Mouse (Mus musculus): ENCODE results near the gene Zfp451. TPM values are rescaled to one million over a fixed set of nuclear protein-coding genes. Genes with fewer than 3 reads are reported as not detected.
A peak's percentile ranks its signal among the peaks of the same experiment; 100 is the strongest.
"Not testable (repeated sequence)": the region's sequence is repeated elsewhere in the genome, so short reads cannot be mapped to it uniquely, and the experiment has no call there.

Zfp451 gene
- total and polyA plus RNA-seq, 3 experiments: 15.8 to 281 (median 20.6) TPM

- no peaks in the 10 kb centered on the region for H3K9me3 ChIP-seq (replicated peaks; ENCODE audit: insufficient read depth, low read length)
- H3K4me1 ChIP-seq (ENCODE audit: control insufficient read depth in 1 of 2, insufficient read depth in 2 of 2, low read length in 2 of 2): no peaks in the 10 kb centered on the region
- H3K9ac ChIP-seq (ENCODE audit: control insufficient read depth, low read depth, low read length, poor library complexity, severe bottlenecking): no peak overlapping the region
- peaks cover 0 to 15% of the 10 kb centered on the region in 2 experiments; a peak in 2 of 4 replicates for H3K36me3 ChIP-seq (ENCODE audit: control insufficient read depth in 1 of 2, insufficient read depth in 2 of 2, low read length in 2 of 2)
- peak; percentile 23 for DNase-seq (ENCODE audit: low read depth, low spot score)
- no peaks in the 10 kb centered on the region for H3K27me3 ChIP-seq (ENCODE audit: control insufficient read depth in 1 of 2, insufficient read depth in 2 of 2, low read length in 2 of 2)
- H3K27ac ChIP-seq (ENCODE audit: control insufficient read depth, low read depth, low read length): no peak overlapping the region
- TF ChIP-seq MYB (IDR thresholded peaks at IDR 0.05; ENCODE audit: low read depth, low read length) (no peak), CTCF (IDR thresholded peaks at IDR 0.05 in 2 of 3, conservative IDR thresholded peaks at IDR 0.05 in 1 of 3; ENCODE audit: control insufficient read depth in 1 of 3, insufficient read depth in 1 of 3, low read depth in 2 of 3, low read length in 3 of 3, poor library complexity in 1 of 3, severe bottlenecking in 1 of 3) (peak; percentile 13 to 53 (median 37); a peak in 4 of 6 replicates), USF2 (IDR thresholded peaks at IDR 0.05; ENCODE audit: borderline replicate concordance in 1 of 2, insufficient read depth in 1 of 2, low read depth in 1 of 2, low read length in 2 of 2) (no peak)
- H3K4me3 ChIP-seq (ENCODE audit: control insufficient read depth in 1 of 2, insufficient read depth in 1 of 2, low read depth in 2 of 2, low read length in 2 of 2): no peak overlapping the region
- peaks cover 19% of the 10 kb centered on the region for H3K79me2 ChIP-seq (ENCODE audit: control insufficient read depth, insufficient read depth, low read length, poor library complexity)
Observed at GRCm38 (mm10) chr1:33749109-33749508, 65.3 kb downstream of the Zfp451 start.

GRCm38 (mm10) chr1:33745901-33746300, 68.5 kb downstream of the Zfp451 start:
- Histone ChIP-seq H3K36me3 (ENCODE audit: control insufficient read depth in 1 of 2, insufficient read depth in 2 of 2, low read length in 2 of 2) (peaks cover 0 to 12% of the 10 kb centered on the region in 2 experiments; a peak in 2 of 4 replicates), H3K4me1 (ENCODE audit: control insufficient read depth in 1 of 2, insufficient read depth in 2 of 2, low read length in 2 of 2) (no peaks in the 10 kb centered on the region), H3K9ac (ENCODE audit: control insufficient read depth, low read depth, low read length, poor library complexity, severe bottlenecking) (no peak overlapping the region), H3K4me3 (ENCODE audit: control insufficient read depth in 1 of 2, insufficient read depth in 1 of 2, low read depth in 2 of 2, low read length in 2 of 2) (no peak overlapping the region), H3K9me3 (replicated peaks; ENCODE audit: insufficient read depth, low read length) (no peaks in the 10 kb centered on the region), H3K27me3 (ENCODE audit: control insufficient read depth in 1 of 2, insufficient read depth in 2 of 2, low read length in 2 of 2) (no peaks in the 10 kb centered on the region), H3K79me2 (ENCODE audit: control insufficient read depth, insufficient read depth, low read length, poor library complexity) (peaks cover under 1% of the 10 kb centered on the region; the same call in 1 of the 2 replicates), H3K27ac (ENCODE audit: control insufficient read depth, low read depth, low read length) (no peak overlapping the region)
- no peak for DNase-seq (ENCODE audit: low read depth, low spot score)
- TF ChIP-seq UBTF (IDR thresholded peaks at IDR 0.05; ENCODE audit: borderline replicate concordance, insufficient read depth, low read depth, low read length) (no peak), BHLHE40 (IDR thresholded peaks at IDR 0.05; ENCODE audit: borderline replicate concordance, low read depth, low read length) (no peak), MAFK (IDR thresholded peaks at IDR 0.05; ENCODE audit: borderline replicate concordance, low read depth, low read length) (no peak), JUND (IDR thresholded peaks at IDR 0.05; ENCODE audit: low read depth, low read length) (no peak), KAT2A (conservative IDR thresholded peaks at IDR 0.05; ENCODE audit: low read depth, low read length) (no peak), RCOR1 (IDR thresholded peaks at IDR 0.05; ENCODE audit: low read depth, low read length) (no peak), HCFC1 (IDR thresholded peaks at IDR 0.05; ENCODE audit: low read depth, low read length) (no peak), ZMIZ1 (IDR thresholded peaks at IDR 0.05; ENCODE audit: low read depth, low read length) (no peak), EP300 (IDR thresholded peaks at IDR 0.05; ENCODE audit: low read depth in 1 of 2, low read length in 2 of 2) (no peak), CTCF (IDR thresholded peaks at IDR 0.05 in 2 of 3, conservative IDR thresholded peaks at IDR 0.05 in 1 of 3; ENCODE audit: control insufficient read depth in 1 of 3, insufficient read depth in 1 of 3, low read depth in 2 of 3, low read length in 3 of 3, poor library complexity in 1 of 3, severe bottlenecking in 1 of 3) (no peak), ZKSCAN1 (IDR thresholded peaks at IDR 0.05; ENCODE audit: low read depth, low read length) (no peak)

- not testable (repeated sequence) for H3K27me3 ChIP-seq (ENCODE audit: control insufficient read depth in 1 of 2, insufficient read depth in 2 of 2, low read length in 2 of 2); H3K27ac ChIP-seq (ENCODE audit: control insufficient read depth, low read depth, low read length); H3K79me2 ChIP-seq (ENCODE audit: control insufficient read depth, insufficient read depth, low read length, poor library complexity); H3K9me3 ChIP-seq (replicated peaks; ENCODE audit: insufficient read depth, low read length); H3K4me1 ChIP-seq (ENCODE audit: control insufficient read depth in 1 of 2, insufficient read depth in 2 of 2, low read length in 2 of 2); H3K4me3 ChIP-seq (ENCODE audit: control insufficient read depth in 1 of 2, insufficient read depth in 1 of 2, low read depth in 2 of 2, low read length in 2 of 2); H3K9ac ChIP-seq (ENCODE audit: control insufficient read depth, low read depth, low read length, poor library complexity, severe bottlenecking); DNase-seq (ENCODE audit: low read depth, low spot score)
- TF ChIP-seq ZNF384 (IDR thresholded peaks at IDR 0.05; ENCODE audit: low read depth, low read length): peak; percentile 58
- peaks cover 0 to 12% of the 10 kb centered on the region in 2 experiments; a peak in 2 of 4 replicates for H3K36me3 ChIP-seq (ENCODE audit: control insufficient read depth in 1 of 2, insufficient read depth in 2 of 2, low read length in 2 of 2)
Observed at GRCm38 (mm10) chr1:33744815-33745214, 69.6 kb downstream of the Zfp451 start.
